Mouse (Mus musculus): ENCODE data around the gene Tmem183a.

Gene Tmem183a

DNA sequence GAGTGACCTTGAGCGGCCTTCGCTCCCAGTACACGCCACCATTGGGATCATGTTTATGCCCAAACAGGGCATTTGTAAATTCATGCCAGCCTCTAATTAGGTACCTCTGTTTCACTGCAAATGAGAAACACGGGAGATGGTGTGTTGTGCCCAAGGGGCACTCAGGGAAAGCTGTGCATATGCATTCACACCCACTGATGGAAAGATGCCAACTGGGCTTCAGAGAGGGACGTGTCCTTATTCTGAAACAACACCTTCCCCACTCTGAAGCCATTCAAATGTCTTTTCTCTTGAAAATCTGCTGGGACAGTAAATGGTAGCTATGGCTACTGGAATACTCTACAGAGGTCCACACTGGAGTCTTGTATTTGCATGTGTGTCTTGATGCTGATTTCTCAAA lies 43.5 kb downstream of the Tmem183a start:
- DNase-seq: no peak

DNA sequence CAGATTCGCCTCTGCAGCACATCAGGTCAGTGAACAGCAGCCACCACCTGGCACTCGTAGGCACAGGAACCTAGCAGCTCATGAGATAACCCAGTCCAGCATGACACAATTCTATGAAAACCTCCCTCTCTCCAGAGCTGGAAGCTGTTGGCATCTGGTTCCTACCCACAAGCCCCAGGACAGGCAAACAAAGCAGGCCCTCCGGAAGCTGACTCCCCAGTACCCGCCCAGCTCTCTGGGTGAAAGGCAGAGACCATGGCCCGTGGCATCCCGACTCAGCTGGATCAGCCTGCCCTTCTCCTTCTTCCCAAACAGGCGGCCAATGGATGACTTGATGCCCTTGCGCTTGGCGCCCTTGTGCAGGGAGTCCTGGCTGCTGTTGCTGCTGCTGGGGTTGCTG lies 45.4 kb downstream of the Tmem183a start:
- DNase-seq: no peak

DNA sequence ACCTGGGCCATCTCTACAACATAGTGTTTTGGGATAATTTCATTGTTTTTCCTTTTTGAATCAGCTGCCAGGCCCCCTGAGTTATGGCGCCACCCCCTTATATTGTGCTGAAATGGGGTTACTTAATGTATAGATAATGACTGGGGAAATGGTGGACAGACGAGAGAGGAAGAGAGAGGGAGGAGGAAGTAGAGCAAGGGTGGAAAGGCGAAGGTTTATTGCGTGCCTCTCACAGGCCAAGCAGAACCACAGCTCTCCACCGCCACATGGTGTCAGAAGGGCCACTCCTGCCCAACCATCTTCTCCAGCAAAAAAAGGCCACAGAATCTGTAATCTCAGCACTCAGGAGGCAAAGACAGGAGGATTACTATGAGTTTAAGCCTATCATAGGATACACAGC lies 46.6 kb downstream of the Tmem183a start:
- no peak for DNase-seq

DNA sequence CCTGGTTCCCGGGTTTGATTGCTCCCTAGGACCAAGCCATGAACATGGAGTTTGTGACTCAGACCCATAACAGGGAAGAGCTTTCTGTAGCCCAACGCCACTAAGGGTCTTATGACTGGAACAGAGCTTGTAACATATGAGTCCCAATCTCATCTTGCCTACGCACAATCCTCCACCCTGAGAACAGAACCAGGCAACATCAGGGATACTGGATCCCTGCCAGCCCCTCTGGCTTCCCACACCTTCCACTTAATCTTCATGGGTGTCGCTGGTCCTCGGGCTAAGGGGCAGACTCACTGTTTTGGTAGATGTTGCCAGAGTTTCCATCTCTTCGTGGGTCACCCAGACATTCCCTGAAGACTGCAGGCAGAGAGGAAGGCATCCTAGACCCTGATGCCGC lies 50.0 kb downstream of the Tmem183a start:
- DNase-seq: no peak

DNA sequence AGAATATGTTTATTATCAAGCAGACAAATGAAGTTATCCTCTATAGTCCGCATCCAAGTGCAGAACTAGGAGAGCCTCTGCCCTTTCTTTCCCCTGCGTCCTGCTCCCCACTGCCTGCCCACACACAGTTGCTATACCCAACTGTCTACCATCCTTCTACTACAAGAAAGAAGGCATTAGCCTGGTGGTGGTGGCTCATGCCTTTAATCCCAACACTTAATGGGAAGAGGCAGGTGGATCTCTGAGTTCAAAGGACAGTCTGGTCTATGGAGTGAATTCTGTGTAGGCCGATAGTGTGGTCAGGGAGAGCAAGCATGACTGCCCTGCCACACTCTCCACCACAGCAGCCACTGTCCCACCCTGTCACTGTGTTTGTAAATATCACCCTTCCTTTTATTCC lies 51.0 kb downstream of the Tmem183a start:
- DNase-seq: no peak

DNA sequence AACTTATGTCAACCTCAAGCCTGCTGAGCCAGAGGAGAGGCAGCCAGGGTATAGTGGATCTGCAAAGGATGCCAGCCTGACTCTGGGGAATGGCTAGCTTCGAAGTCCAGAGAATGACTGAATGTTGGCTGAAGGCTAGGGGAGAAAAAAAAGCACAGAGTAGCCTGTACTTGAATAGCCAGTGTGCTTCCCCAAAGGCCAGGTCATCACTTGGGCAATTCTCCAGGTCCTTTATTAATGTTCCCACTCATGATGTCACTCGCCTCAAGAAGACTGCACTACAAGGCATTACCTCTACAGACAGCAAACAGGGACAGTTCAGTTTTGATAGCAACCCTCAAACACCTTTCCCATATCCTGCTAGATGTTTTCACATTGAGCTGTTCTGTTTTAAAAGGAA lies 51.5 kb downstream of the Tmem183a start:
- no peak for DNase-seq

DNA sequence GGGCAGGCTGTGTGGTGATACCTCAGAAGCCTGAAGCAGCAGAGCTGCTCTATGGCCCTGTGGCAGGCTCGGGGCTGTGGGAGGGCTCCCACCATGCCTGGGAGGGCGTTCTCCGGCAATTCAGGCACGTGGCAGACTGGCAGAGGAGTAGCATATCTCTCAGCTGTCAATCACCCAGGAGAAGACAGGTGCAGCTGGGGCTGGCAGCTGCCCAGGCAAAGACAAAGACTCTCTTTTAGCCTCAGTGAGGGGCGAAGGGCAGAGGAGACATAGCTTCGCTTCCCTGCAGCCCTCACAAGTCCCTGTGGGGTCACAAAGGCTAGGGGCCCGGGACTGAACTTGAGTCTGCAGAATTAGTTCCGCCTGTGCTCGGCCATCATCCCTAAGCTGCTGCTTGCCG lies 54.4 kb downstream of the Tmem183a start:
- no peak for DNase-seq

DNA sequence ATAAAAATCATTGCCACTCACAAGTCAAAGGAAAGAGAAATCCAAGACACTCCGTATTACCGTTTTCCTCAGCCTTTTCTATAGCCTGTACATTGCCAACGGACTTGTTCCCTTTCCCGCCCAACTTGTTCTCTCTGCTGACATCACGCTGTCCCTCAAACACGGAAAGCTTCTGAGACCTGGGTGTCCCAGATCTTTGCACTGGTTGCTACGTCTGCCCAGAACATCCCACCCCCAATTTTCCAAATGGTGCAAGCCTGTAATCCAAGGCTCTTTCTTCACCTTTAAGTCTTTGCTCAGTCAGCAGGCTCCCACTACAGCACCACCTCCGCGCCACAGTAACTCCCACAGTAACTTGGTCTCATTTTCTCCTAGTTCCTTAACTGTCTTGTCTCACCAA lies 56.8 kb downstream of the Tmem183a start:
- no peak for DNase-seq

DNA sequence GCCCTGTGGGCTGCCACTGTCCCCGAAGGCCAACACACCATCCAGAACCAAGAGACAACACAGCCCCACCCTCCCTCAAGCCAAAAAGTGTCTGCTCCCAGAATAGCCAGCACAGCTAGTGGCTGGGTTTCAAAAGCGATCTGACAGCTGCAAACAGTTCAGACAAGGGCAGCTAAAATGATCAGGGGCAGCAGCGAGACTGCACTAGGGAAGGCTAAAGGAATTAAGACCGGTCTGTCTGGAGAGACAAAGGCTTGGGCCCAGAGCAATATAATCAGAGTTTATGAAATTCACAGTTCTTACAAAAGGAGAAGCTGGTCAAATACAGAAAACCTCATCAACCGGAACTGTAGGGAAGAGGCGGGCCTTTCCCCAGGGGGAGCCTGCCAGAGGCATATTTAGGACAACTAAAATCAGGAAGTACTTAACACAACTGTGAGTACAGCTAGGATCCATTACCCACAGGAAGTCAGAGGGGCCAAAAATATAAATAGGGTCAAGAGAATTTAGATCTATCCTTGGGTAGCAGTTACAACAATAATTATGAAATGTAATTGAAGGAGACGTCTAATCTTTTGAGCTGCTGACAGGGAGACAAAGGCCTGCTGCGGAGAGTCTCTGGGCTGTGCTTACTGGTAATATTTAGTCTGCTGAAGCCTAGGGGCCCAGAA lies 59.1 kb downstream of the Tmem183a start:
- DNase-seq: no peak

DNA sequence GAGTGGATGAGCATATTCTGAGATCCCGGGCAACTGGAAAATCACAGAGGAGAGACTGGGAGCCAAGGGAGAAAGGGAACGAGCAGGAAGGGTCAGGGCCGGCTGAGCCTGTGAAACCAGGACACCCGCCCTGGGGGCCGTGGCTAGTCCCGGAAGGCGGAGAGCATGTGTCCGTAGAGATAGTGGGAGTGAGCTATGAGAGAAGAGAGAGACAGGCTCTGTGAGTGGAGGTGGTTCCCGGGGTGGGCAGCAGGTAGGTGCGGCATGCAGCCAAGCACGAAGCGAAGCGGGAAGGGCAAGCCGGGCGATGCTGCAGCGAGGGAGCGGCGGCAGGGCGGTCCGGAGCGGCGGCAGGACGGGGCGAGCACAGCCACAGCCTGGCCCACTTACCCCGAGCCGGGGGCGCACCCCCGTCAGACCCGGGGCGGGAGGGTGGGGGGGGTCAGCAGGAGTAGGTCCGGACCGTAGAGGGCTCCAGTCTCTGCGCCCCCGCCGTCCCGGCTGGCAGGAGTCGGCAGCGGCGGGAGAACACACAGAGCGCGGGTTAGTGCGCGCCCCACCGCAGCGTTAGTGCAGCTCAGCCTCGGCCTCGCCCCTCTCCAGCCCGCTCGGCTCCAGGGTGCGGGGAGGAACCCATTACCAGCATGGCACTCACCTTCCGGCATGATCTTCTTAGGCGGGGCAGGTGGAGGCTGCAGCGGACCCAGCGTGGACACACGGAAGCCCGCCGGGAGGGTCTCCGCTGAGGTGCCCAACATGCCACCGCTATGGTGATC lies 63.0 kb downstream of the Tmem183a start:
- peak; percentile 46 to 65 for DNase-seq

DNA sequence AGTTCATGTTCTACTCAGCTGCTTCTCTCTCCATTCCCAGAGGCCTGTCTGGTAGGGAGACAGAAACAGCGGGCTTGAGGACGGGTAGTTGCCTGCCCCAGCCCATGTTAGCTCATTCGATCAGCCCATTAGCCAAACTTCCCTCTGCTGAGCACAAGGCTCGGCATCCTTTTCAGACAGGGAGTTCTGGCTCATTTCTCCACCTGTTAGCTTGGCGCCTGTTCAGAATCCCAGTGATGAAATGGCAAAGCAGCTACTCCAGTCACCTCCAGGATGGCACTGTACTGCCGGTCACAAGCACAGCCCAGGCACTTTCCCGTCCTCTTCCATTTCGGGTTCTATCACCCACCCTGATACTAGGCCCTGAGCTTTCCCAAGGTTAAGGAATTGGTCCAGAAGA lies 64.5 kb downstream of the Tmem183a start:
- peak; percentile 92 to 96 for DNase-seq

All from cerebellum, adult 18-20 months (tissue).